Mouse (Mus musculus): Measurements from ENCODE around the gene Aadacl2. TPM values are rescaled to one million over a fixed set of nuclear protein-coding genes. Genes with fewer than 3 reads are reported as not detected.

Gene Aadacl2
- total RNA-seq (2014; fragmentation: Nextera tagmentation) (not detected in 2 replicates), total RNA-seq (2017) (not detected in 2 replicates), polyA plus RNA-seq (2012) (not detected in 2 replicates)

- no peaks in the 10 kb centered on the region for H3K36me3 ChIP-seq (replicated peaks)
- H3K9me3 ChIP-seq (replicated peaks), result no peaks in the 10 kb centered on the region
- no peak for DNase-seq (ENCODE audit: low spot score)
- H3K4me1 ChIP-seq (ENCODE audit: insufficient read depth, low read depth, low read length), result no peaks in the 10 kb centered on the region
- H3K4me3 ChIP-seq (ENCODE audit: low read depth, low read length), result no peak within 1 kb of the TSS
- H3K27me3 ChIP-seq (ENCODE audit: insufficient read depth, low read length), result no peaks in the 10 kb centered on the region
- no peak for ATAC-seq (ENCODE audit: extremely low read depth, insufficient number of reproducible peaks, low FRiP score, poor library complexity, severe bottlenecking)
- TF ChIP-seq GATA2 (IDR thresholded peaks at IDR 0.05; ENCODE audit: borderline replicate concordance, low read depth, low read length) (no peak), TAL1 (conservative IDR thresholded peaks at IDR 0.05; ENCODE audit: low read depth, low read length) (no peak)
Observed at GRCm38 (mm10) chr3:60006443-60006842, at the start of gene Aadacl2. Gene Aadacl2 (plus strand): TSS chr3:60006743.

- Histone ChIP-seq H3K36me3 (replicated peaks) (no peaks in the 10 kb centered on the region), H3K9me3 (replicated peaks) (no peaks in the 10 kb centered on the region), H3K4me1 (ENCODE audit: insufficient read depth, low read depth, low read length) (no peaks in the 10 kb centered on the region), H3K27me3 (ENCODE audit: insufficient read depth, low read length) (no peaks in the 10 kb centered on the region), H3K4me3 (ENCODE audit: low read depth, low read length) (no peak overlapping the region)
- DNase-seq (ENCODE audit: low spot score) (no peak), ATAC-seq (ENCODE audit: extremely low read depth, insufficient number of reproducible peaks, low FRiP score, poor library complexity, severe bottlenecking) (no peak)
- TF ChIP-seq POLR2AphosphoS5 (IDR thresholded peaks at IDR 0.05; ENCODE audit: insufficient replicate concordance, low read depth, low read length), result no peak
- TF ChIP-seq CTCF (IDR thresholded peaks at IDR 0.05; ENCODE audit: low read depth, low read length), result no peak
- no peak for TF ChIP-seq TAL1 (conservative IDR thresholded peaks at IDR 0.05; ENCODE audit: low read depth, low read length)
- no peak for TF ChIP-seq GATA2 (IDR thresholded peaks at IDR 0.05; ENCODE audit: borderline replicate concordance, low read depth, low read length)
- no peak for TF ChIP-seq GATA1 (IDR thresholded peaks at IDR 0.05; ENCODE audit: borderline replicate concordance, low read length)
Observed at GRCm38 (mm10) chr3:59970891-59971290, 35.7 kb upstream of the Aadacl2 start.

- no peaks in the 10 kb centered on the region for H3K4me1 ChIP-seq (ENCODE audit: insufficient read depth, low read depth, low read length)
- no peaks in the 10 kb centered on the region for H3K9me3 ChIP-seq (replicated peaks)
- DNase-seq (ENCODE audit: low spot score) (no peak), ATAC-seq (ENCODE audit: extremely low read depth, insufficient number of reproducible peaks, low FRiP score, poor library complexity, severe bottlenecking) (no peak)
- no peaks in the 10 kb centered on the region for H3K36me3 ChIP-seq (replicated peaks)
- H3K4me3 ChIP-seq (ENCODE audit: low read depth, low read length), result no peak overlapping the region
- H3K27me3 ChIP-seq (ENCODE audit: insufficient read depth, low read length), result no peaks in the 10 kb centered on the region
- no peak for TF ChIP-seq TAL1 (conservative IDR thresholded peaks at IDR 0.05; ENCODE audit: low read depth, low read length)
- TF ChIP-seq GATA2 (IDR thresholded peaks at IDR 0.05; ENCODE audit: borderline replicate concordance, low read depth, low read length), result no peak
- no peak for TF ChIP-seq POLR2AphosphoS5 (IDR thresholded peaks at IDR 0.05; ENCODE audit: insufficient replicate concordance, low read depth, low read length)
- no peak for TF ChIP-seq CTCF (IDR thresholded peaks at IDR 0.05; ENCODE audit: low read depth, low read length)
- TF ChIP-seq GATA1 (IDR thresholded peaks at IDR 0.05; ENCODE audit: borderline replicate concordance, low read length), result no peak
Observed at GRCm38 (mm10) chr3:59974591-59974990, 32.0 kb upstream of the Aadacl2 start.

GRCm38 (mm10) chr3:60003622-60004021 is 2.9 kb upstream of the Aadacl2 start:
- H3K4me1 ChIP-seq (ENCODE audit: insufficient read depth, low read depth, low read length), result no peaks in the 10 kb centered on the region
- DNase-seq (ENCODE audit: low spot score) (no peak), ATAC-seq (ENCODE audit: extremely low read depth, insufficient number of reproducible peaks, low FRiP score, poor library complexity, severe bottlenecking) (no peak)
- TF ChIP-seq CTCF (IDR thresholded peaks at IDR 0.05; ENCODE audit: low read depth, low read length) (no peak), GATA2 (IDR thresholded peaks at IDR 0.05; ENCODE audit: borderline replicate concordance, low read depth, low read length) (no peak), TAL1 (conservative IDR thresholded peaks at IDR 0.05; ENCODE audit: low read depth, low read length) (no peak), POLR2AphosphoS5 (IDR thresholded peaks at IDR 0.05; ENCODE audit: insufficient replicate concordance, low read depth, low read length) (no peak), GATA1 (IDR thresholded peaks at IDR 0.05; ENCODE audit: borderline replicate concordance, low read length) (no peak)
- H3K4me3 ChIP-seq (ENCODE audit: low read depth, low read length), result no peak overlapping the region
- H3K9me3 ChIP-seq (replicated peaks), result no peaks in the 10 kb centered on the region
- no peaks in the 10 kb centered on the region for H3K27me3 ChIP-seq (ENCODE audit: insufficient read depth, low read length)
- H3K36me3 ChIP-seq (replicated peaks), result no peaks in the 10 kb centered on the region

- Histone ChIP-seq H3K4me1 (ENCODE audit: insufficient read depth, low read depth, low read length) (no peaks in the 10 kb centered on the region), H3K27me3 (ENCODE audit: insufficient read depth, low read length) (no peaks in the 10 kb centered on the region; the same call in 1 of the 2 replicates)
- no peak for ATAC-seq (ENCODE audit: extremely low read depth, insufficient number of reproducible peaks, low FRiP score, poor library complexity, severe bottlenecking)
Observed at GRCm38 (mm10) chr3:60025417-60025816, 18.9 kb downstream of the Aadacl2 start, which contains the start of gene Aadac. Gene Aadac (plus strand): TSS chr3:60025717.

GRCm38 (mm10) chr3:60031511-60031910 is 25.0 kb downstream of the Aadacl2 start:
- Histone ChIP-seq H3K4me3 (ENCODE audit: low read depth, low read length) (no peak overlapping the region), H3K4me1 (ENCODE audit: insufficient read depth, low read depth, low read length) (no peaks in the 10 kb centered on the region), H3K36me3 (replicated peaks) (no peaks in the 10 kb centered on the region), H3K9me3 (replicated peaks) (no peaks in the 10 kb centered on the region), H3K27me3 (ENCODE audit: insufficient read depth, low read length) (no peaks in the 10 kb centered on the region)
- ATAC-seq (ENCODE audit: extremely low read depth, insufficient number of reproducible peaks, low FRiP score, poor library complexity, severe bottlenecking) (no peak), DNase-seq (ENCODE audit: low spot score) (no peak)
- TF ChIP-seq POLR2AphosphoS5 (IDR thresholded peaks at IDR 0.05; ENCODE audit: insufficient replicate concordance, low read depth, low read length) (no peak), GATA2 (IDR thresholded peaks at IDR 0.05; ENCODE audit: borderline replicate concordance, low read depth, low read length) (no peak), TAL1 (conservative IDR thresholded peaks at IDR 0.05; ENCODE audit: low read depth, low read length) (no peak), GATA1 (IDR thresholded peaks at IDR 0.05; ENCODE audit: borderline replicate concordance, low read length) (no peak), CTCF (IDR thresholded peaks at IDR 0.05; ENCODE audit: low read depth, low read length) (no peak)

More at GRCm38 (mm10) chr3:60025417-60025816, 18.9 kb downstream of the Aadacl2 start, which contains the start of gene Aadac:
- DNase-seq (ENCODE audit: low spot score), result no peak
- no peaks in the 10 kb centered on the region for H3K36me3 ChIP-seq (replicated peaks)
- no peaks in the 10 kb centered on the region for H3K9me3 ChIP-seq (replicated peaks)
- TF ChIP-seq GATA1 (IDR thresholded peaks at IDR 0.05; ENCODE audit: borderline replicate concordance, low read length), result no peak
- TF ChIP-seq TAL1 (conservative IDR thresholded peaks at IDR 0.05; ENCODE audit: low read depth, low read length), result no peak
- no peak for TF ChIP-seq CTCF (IDR thresholded peaks at IDR 0.05; ENCODE audit: low read depth, low read length)
- no peak for TF ChIP-seq GATA2 (IDR thresholded peaks at IDR 0.05; ENCODE audit: borderline replicate concordance, low read depth, low read length)
- H3K4me3 ChIP-seq (ENCODE audit: low read depth, low read length), result no peak within 1 kb of the TSS

All from G1E (cell line).